Mouse (Mus musculus) G1E-ER4 (cell line): ENCODE measurements at regions not wholly inside any gene's neighbourhood (a gene's known extent, or its start where the extent isn't known, plus 50 kb on each side); places are given as distances from the start of the nearest gene placed in this dataset.
A peak's percentile ranks its signal among the peaks of the same experiment; 100 is the strongest.

Source experiments
- GATA1 ChIP-seq: IDR thresholded peaks from one replicate; pipeline ENCODE4 v1.8.0; 2012; ENCODE audit warnings: low read length, inconsistent platforms

- TF ChIP-seq GATA1 = peak; percentile 89
Measured at GRCm38 (mm10) chr16:75343028-75343901, 242.6 kb downstream of the Lipi start.

GRCm38 (mm10) chr16:75334228-75334627, 251.6 kb downstream of the Lipi start:
- TF ChIP-seq GATA1 = no peak

GRCm38 (mm10) chr16:75333750-75334149, 252.1 kb downstream of the Lipi start:
- no peak for TF ChIP-seq GATA1

GRCm38 (mm10) chr16:75332853-75333252, 253.0 kb downstream of the Lipi start:
- TF ChIP-seq GATA1 = no peak

GRCm38 (mm10) chr16:75325296-75325695, 260.6 kb downstream of the Lipi start:
- no peak for TF ChIP-seq GATA1

- no peak for TF ChIP-seq GATA1
Measured at GRCm38 (mm10) chr16:75304743-75305142, 281.1 kb downstream of the Lipi start.

- TF ChIP-seq GATA1 = peak; percentile 4
Measured at GRCm38 (mm10) chr16:75297416-75297815, 288.4 kb downstream of the Lipi start.

GRCm38 (mm10) chr16:75292736-75293428, 293.0 kb downstream of the Lipi start:
- TF ChIP-seq GATA1 = no peak

- no peak for TF ChIP-seq GATA1
Measured at GRCm38 (mm10) chr16:75291194-75291593, 294.7 kb downstream of the Lipi start.

- no peak for TF ChIP-seq GATA1
Measured at GRCm38 (mm10) chr16:75287150-75287549, 298.7 kb downstream of the Lipi start.

GRCm38 (mm10) chr16:75285811-75286210, 300.1 kb downstream of the Lipi start:
- no peak for TF ChIP-seq GATA1

GRCm38 (mm10) chr16:75263903-75264302, 322.0 kb downstream of the Lipi start:
- TF ChIP-seq GATA1 = no peak

GRCm38 (mm10) chr16:75254981-75255380, 330.9 kb downstream of the Lipi start:
- no peak for TF ChIP-seq GATA1

GRCm38 (mm10) chr16:75249170-75249569, 336.7 kb downstream of the Lipi start:
- TF ChIP-seq GATA1 = no peak

- TF ChIP-seq GATA1 = no peak
Measured at GRCm38 (mm10) chr16:75240383-75240782, 345.5 kb downstream of the Lipi start.

- TF ChIP-seq GATA1 = no peak
Measured at GRCm38 (mm10) chr16:75232133-75232532, 353.7 kb downstream of the Lipi start.

- TF ChIP-seq GATA1 = no peak
Measured at GRCm38 (mm10) chr16:75193404-75193803, 392.5 kb downstream of the Lipi start.
